Mouse (Mus musculus) neural tube, embryonic 15.5 days (tissue): ENCODE results near the gene Olfr820. TPM values are rescaled to one million over a fixed set of nuclear protein-coding genes. Genes with fewer than 3 reads are reported as not detected.

Experiments used
- polyA plus RNA-seq: library from polyadenylated mRNA; unstranded; fragments of >200 nt; fragmentation: Nextera tagmentation; extraction: Ambion mirVana; gene quantifications from 2 replicates; pipeline ENCODE4 v1.2.1, GENCODE M21; 2015

Olfr820 gene
- polyA plus RNA-seq, 1 experiment from 2014 or later, result not detected

Other genes starting within 250 kb of the Olfr820 start
- gene Olfr808, start 247.1 kb upstream of the Olfr820 start, polyA plus RNA-seq, result not detected in 2 replicates
- not detected in 2 replicates for gene Olfr809, start 238.0 kb upstream of the Olfr820 start, polyA plus RNA-seq
- not detected in 2 replicates for gene Olfr810, start 217.7 kb upstream of the Olfr820 start, polyA plus RNA-seq
- not detected in 2 replicates for gene Olfr811, start 208.2 kb upstream of the Olfr820 start, polyA plus RNA-seq
- not detected in 2 replicates for gene Olfr812, start 166.5 kb upstream of the Olfr820 start, polyA plus RNA-seq
- gene Olfr813, start 157.3 kb upstream of the Olfr820 start, polyA plus RNA-seq, result not detected in 2 replicates
- not detected in 2 replicates for gene Olfr814, start 132.8 kb upstream of the Olfr820 start, polyA plus RNA-seq
- not detected in 2 replicates for gene Olfr815, start 106.8 kb upstream of the Olfr820 start, polyA plus RNA-seq
- not detected in 2 replicates for gene Olfr816, start 97.0 kb upstream of the Olfr820 start, polyA plus RNA-seq
- gene Olfr818, start 63.5 kb upstream of the Olfr820 start, polyA plus RNA-seq, result not detected in 2 replicates
- gene Olfr819, start 45.4 kb upstream of the Olfr820 start, polyA plus RNA-seq, result not detected in 2 replicates
- not detected in 2 replicates for gene Olfr247, start 36.5 kb upstream of the Olfr820 start, polyA plus RNA-seq
- not detected in 2 replicates for gene Gm10310, start 27.6 kb upstream of the Olfr820 start, polyA plus RNA-seq
- gene Olfr821, start 17.7 kb downstream of the Olfr820 start, polyA plus RNA-seq, result not detected in 2 replicates
- gene Olfr822, start 58.6 kb downstream of the Olfr820 start, polyA plus RNA-seq, result not detected in 2 replicates
- gene Olfr823, start 102.8 kb downstream of the Olfr820 start, polyA plus RNA-seq, result not detected in 2 replicates
- not detected in 2 replicates for gene Olfr824, start 117.4 kb downstream of the Olfr820 start, polyA plus RNA-seq
- gene Olfr825, start 154.1 kb downstream of the Olfr820 start, polyA plus RNA-seq, result not detected in 2 replicates
- not detected in 2 replicates for gene Olfr826, start 171.6 kb downstream of the Olfr820 start, polyA plus RNA-seq
- not detected in 2 replicates for gene Olfr827, start 201.8 kb downstream of the Olfr820 start, polyA plus RNA-seq